Mouse (Mus musculus) midbrain, embryonic 11.5 days (tissue): ENCODE measurements around the gene Adgra3. TPM values are rescaled to one million over a fixed set of nuclear protein-coding genes. Genes with fewer than 3 reads are reported as not detected.

Source experiments
- ATAC-seq: fragments of 200-750 bp; cut with Nextera tagmentation; 2 replicates; pipeline ENCODE4 v1.8.0; 2017; ENCODE audit warnings: moderate TSS enrichment, moderate library complexity; ENCODE audit not compliant: low FRiP score
- DNase-seq: peaks from one replicate; pipeline ENCODE4 v3.0.0; 2015; ENCODE audit warnings: low spot score; ENCODE audit errors: missing footprints
- H3K27ac ChIP-seq: fragments of 300-500 bp; sonication (generic); 2 replicates; pipeline ENCODE4 v1.5.1; 2014; ENCODE audit warnings: low read depth, low read length
- H3K27me3 ChIP-seq: fragments of 300-500 bp; sonication (generic); 2 replicates; pipeline ENCODE4 v1.6.1; 2014; ENCODE audit warnings: mild to moderate bottlenecking, low read length, moderate library complexity, mixed read lengths; ENCODE audit not compliant: control insufficient read depth, insufficient read depth
- H3K36me3 ChIP-seq: fragments of 300-500 bp; sonication (generic); 2 replicates; pipeline ENCODE4 v1.6.1; 2014; ENCODE audit warnings: mild to moderate bottlenecking, low read length, moderate library complexity, mixed read lengths; ENCODE audit not compliant: control insufficient read depth, insufficient read depth
- H3K4me1 ChIP-seq: fragments of 300-500 bp; sonication (generic); 2 replicates; pipeline ENCODE4 v1.6.1; 2014; ENCODE audit warnings: low read length; ENCODE audit not compliant: control insufficient read depth, insufficient read depth
- H3K4me2 ChIP-seq: fragments of 300-500 bp; sonication (generic); 2 replicates; pipeline ENCODE4 v1.6.1; 2014; ENCODE audit warnings: mild to moderate bottlenecking, moderate library complexity
- H3K4me3 ChIP-seq: fragments of 300-500 bp; sonication (generic); 2 replicates; pipeline ENCODE4 v1.5.1; 2014; ENCODE audit warnings: low read depth, low read length
- H3K9ac ChIP-seq: fragments of 300-500 bp; sonication (generic); 2 replicates; pipeline ENCODE4 v1.6.1; 2014; ENCODE audit warnings: low read length
- H3K9me3 ChIP-seq: fragments of 300-500 bp; sonication (generic); 2 replicates; pipeline ENCODE4 v1.6.1; 2016; ENCODE audit warnings: low read length; ENCODE audit not compliant: control insufficient read depth
- WGBS: fragments of 180-500 bp; shearing (Covaris S2); extraction: QIAGEN DNeasy Blood & Tissue Kit; methylation state at CpG from one replicate; pipeline ENCODE4 v1.1.7; 2014; 5-methylcytosine and 5-hydroxymethylcytosine counted together
- polyA plus RNA-seq: library from polyadenylated mRNA; unstranded; fragments of >200 nt; fragmentation: Nextera tagmentation; extraction: Ambion mirVana; gene quantifications from 2 replicates; pipeline ENCODE4 v1.2.1, GENCODE M21; 2014

The Adgra3 gene
- polyA plus RNA-seq, 1 experiment from 2014 or later: 41.2 TPM

DNA sequence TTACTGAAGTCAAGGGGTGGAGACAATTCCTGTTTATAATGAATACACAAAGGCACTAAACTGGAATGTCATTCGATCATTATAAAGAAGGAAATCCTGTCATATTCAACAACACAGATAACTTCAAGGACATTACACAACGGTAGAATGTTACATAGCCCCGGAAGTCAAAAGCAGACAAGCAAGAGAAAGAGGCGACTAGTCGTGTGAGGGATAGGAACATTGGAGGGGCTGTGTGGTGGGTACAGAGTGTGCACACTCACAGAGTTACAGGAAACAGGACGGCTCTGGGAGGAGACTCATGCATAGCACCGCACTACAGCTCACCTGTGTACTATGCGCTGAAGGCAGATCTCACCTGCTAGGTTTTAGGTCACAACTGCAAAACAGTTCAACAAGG, 89.1 kb downstream of the Adgra3 start:
- H3K9me3 ChIP-seq: no peaks in the 10 kb centered on the region
- H3K9ac ChIP-seq: no peak overlapping the region
- 89% methylated on average over 8 of the region's 8 CpGs for WGBS
- ATAC-seq: no peak
- H3K27me3 ChIP-seq: no peaks in the 10 kb centered on the region
- no peaks in the 10 kb centered on the region for H3K4me1 ChIP-seq
- no peak overlapping the region for H3K4me3 ChIP-seq
- no peak overlapping the region for H3K27ac ChIP-seq
- no peak for DNase-seq
- no peak overlapping the region for H3K4me2 ChIP-seq
- H3K36me3 ChIP-seq: 0 out of 2 replicates have a peak, but pooled peaks cover 4% of the 10 kb centered on the region

DNA sequence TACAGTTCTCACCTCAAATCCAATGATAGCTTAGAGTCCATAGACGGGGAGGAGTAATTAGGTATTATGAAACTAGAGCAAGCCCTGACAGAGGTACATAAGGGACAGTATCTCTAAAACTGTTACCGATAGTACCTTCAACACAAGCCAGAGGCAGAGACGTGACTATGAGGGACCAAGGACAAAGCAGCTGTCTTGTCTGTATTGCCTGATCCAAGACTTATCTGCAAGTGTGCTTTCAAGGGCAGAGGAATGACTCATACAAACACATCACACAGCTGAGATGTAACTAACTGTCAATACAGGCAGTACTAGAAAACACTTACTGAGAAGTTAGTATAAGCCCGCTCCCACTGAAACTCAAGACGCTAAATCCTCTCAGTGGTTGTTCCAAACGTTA, 91.1 kb downstream of the Adgra3 start:
- H3K36me3 ChIP-seq: peaks cover 6% of the 10 kb centered on the region; the same call in 1 of the 2 replicates
- H3K4me1 ChIP-seq: no peaks in the 10 kb centered on the region
- no peak overlapping the region for H3K4me3 ChIP-seq
- WGBS: 96% methylated on average over 6 of the region's 6 CpGs
- DNase-seq: no peak
- no peaks in the 10 kb centered on the region for H3K27me3 ChIP-seq
- H3K27ac ChIP-seq: no peak overlapping the region
- no peak overlapping the region for H3K9ac ChIP-seq
- no peak for ATAC-seq
- H3K4me2 ChIP-seq: no peak overlapping the region
- no peaks in the 10 kb centered on the region for H3K9me3 ChIP-seq

DNA sequence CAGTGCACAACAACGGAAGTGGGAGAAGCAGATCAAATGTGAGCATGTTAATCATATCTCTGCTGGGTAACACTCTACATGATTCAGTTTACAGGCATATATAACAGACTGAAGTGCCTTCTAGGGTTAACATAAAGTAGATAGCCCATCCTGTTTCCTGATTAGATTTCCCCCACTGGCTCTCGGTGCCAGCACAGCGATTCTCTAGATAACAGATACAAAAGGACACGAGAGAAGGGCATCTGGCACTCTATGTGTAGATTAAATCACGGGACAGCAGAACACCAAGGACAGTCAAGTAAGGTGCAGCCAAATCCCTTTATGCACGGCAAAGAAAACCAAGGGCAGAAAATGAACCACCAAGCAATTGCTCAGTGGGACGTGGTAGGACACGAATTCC, 93.0 kb downstream of the Adgra3 start:
- Histone ChIP-seq H3K36me3 (peaks cover 10% of the 10 kb centered on the region), H3K4me2 (no peak overlapping the region), H3K27ac (no peak overlapping the region), H3K4me1 (no peaks in the 10 kb centered on the region), H3K27me3 (no peaks in the 10 kb centered on the region), H3K9me3 (no peaks in the 10 kb centered on the region), H3K4me3 (no peak overlapping the region), H3K9ac (no peak overlapping the region)
- 88% methylated on average over 8 of the region's 8 CpGs for WGBS
- no peak for DNase-seq
- no peak for ATAC-seq

DNA sequence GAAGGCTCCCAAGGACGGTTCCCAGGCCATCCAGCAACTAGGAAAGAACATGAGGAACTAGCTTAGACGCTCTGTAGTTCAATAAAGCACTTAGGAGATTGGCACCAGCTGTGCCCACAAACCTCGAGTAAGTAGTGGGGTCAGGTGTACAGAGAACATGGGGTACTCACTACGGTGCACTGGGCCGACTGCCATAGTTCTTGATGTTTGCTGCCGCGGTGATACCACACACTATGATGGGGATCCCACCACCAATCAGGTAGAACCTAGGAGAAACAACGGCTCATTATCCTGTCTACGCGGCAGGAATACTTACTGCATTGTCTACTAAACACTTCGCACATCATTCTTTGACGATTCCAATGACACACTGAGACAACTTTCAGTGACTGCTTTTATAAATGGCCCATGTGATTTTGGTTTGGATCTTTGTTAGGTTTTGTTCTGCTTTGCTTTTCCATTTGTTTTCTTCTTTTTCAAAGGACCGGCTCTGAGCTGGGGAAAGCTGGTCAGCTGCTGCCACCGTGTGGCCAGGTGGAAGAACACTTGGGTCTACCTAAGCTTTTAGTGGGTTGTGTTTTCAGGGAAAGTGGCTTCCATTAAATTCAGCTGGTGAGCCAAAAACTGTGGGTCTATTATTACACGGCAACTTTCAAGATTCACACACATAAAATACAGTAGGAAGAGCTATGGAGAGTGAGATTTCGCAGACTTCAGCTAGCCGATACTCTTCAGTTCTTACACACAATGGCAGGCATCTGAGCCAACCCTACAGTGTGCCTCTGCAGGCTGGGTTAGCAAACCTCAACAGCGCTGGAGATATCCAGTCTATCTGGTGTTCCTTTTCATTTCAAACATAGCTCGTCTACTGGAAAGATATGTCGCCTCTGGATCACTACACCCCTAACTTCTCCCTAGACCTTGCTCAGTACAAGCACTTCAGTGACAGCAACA, 97.1 kb downstream of the Adgra3 start:
- Histone ChIP-seq H3K27me3 (no peaks in the 10 kb centered on the region), H3K9ac (no peak overlapping the region), H3K27ac (no peak overlapping the region), H3K9me3 (no peaks in the 10 kb centered on the region), H3K4me3 (no peak overlapping the region), H3K4me1 (no peaks in the 10 kb centered on the region), H3K36me3 (peaks cover 10% of the 10 kb centered on the region), H3K4me2 (no peak overlapping the region)
- 86% methylated on average over 20 of the region's 20 CpGs for WGBS
- peak; percentile 75 for ATAC-seq
- DNase-seq: peak; percentile 92

DNA sequence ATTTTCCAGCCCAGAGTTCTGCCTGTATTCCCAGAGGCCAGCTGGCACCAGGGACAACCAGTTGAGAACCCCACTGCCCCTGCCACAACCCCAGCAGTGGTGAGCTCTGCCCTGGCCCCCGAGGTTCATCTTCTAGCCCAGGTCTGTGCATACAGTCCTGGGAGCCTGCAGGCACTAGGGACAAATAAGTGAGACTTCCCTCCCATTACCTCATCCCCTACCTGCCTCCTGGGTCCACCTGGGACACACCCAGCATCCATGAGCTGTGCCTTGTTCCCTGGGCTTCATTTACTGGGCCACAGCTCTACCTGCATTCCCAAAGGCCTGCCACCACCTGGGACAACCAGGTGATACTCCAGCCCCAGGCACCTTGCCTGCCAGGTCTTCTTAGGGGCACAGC, 122.5 kb downstream of the Adgra3 start:
- Histone ChIP-seq H3K36me3 (no peaks in the 10 kb centered on the region), H3K4me3 (no peak overlapping the region), H3K4me2 (no peak overlapping the region), H3K9me3 (no peaks in the 10 kb centered on the region), H3K27me3 (no peaks in the 10 kb centered on the region), H3K9ac (no peak overlapping the region), H3K4me1 (no peaks in the 10 kb centered on the region), H3K27ac (no peak overlapping the region)
- 83% methylated on average over 1 of the region's 1 CpGs for WGBS
- no peak for ATAC-seq
- no peak for DNase-seq

DNA sequence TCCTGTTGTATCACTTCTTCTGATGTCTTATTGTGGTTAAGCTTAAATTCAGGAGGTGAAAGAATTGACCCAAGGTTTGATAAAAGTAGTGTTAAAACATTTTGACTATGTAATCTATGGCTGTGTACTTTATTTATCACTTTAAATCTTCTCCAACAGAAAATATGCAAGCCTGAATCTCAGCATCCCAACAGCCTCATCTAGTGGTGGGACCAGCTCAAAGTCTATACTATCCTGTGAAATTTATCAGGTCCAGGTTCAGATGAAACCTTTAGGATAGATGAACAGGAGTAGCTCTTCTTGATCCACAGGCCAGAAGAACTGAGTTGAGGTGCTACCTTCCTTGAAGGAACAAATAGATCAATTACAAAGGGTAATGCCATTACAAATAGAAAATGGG, 134.1 kb downstream of the Adgra3 start:
- ATAC-seq (no peak), DNase-seq (no peak)
- H3K9me3 ChIP-seq: no peaks in the 10 kb centered on the region
- H3K4me2 ChIP-seq: no peak overlapping the region
- H3K4me3 ChIP-seq: no peak overlapping the region
- H3K27me3 ChIP-seq: no peaks in the 10 kb centered on the region
- no peaks in the 10 kb centered on the region for H3K36me3 ChIP-seq
- H3K4me1 ChIP-seq: no peaks in the 10 kb centered on the region
- H3K27ac ChIP-seq: no peak overlapping the region
- H3K9ac ChIP-seq: no peak overlapping the region

DNA sequence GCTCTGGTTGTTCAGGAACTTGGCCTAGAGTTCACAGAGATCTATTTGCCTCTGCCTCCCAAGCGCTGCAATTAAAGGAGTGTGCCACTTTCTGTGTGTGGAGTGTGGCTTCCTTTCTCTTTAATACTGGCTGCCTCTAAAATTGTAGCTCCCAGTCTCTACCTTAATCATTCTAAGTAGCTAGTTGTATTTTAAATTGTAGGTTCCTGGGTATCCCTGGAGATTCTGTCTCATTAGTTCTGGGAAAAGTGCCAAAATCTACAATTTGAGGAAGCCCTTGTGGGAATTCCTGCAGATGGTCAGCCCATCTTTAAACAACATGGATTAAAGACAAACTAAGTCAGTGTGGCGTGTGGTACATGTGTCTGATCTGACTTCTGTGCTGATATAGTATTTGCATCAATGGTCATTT, 143.1 kb downstream of the Adgra3 start:
- Histone ChIP-seq H3K36me3 (no peaks in the 10 kb centered on the region), H3K9ac (no peak overlapping the region), H3K4me3 (no peak overlapping the region), H3K27me3 (no peaks in the 10 kb centered on the region), H3K4me1 (no peaks in the 10 kb centered on the region), H3K27ac (no peak overlapping the region), H3K9me3 (no peaks in the 10 kb centered on the region), H3K4me2 (no peak overlapping the region)
- WGBS: 74% methylated on average over 2 of the region's 2 CpGs
- DNase-seq: no peak
- ATAC-seq: no peak
